Mouse (Mus musculus): ENCODE results near the gene Zfp810.

DNA sequence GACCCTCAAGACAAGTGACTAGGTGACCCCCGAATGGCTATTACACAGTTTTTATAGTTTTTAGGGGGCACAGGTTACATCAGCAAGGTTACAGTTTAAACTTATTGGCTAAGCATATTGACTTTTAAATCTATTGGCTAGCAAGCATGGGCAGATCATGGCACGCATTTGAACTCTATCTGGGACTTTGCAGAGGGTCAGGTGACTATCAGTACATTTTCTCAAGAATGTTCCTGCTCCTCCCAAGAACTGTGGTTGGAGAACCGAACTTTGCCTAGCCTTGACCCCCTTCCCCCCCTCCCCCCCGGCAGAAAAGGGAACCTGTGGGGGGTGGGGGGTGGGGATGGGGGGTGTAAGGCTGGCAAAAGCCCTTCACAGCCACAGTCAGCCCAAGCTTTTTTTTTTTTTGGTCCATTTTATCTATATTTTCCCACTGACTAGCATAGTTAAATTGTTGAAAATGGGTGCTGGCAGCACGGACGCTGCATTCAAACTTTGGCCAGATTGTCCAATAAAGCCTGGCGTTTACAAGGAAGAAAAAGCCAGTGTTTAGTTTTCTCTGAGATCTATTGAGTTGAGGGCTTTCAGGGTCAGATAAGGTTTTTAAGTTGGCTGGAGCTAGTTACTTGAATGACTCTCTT is 77.9 kb downstream of the Zfp810 start:
- TF ChIP-seq CTCF (IDR thresholded peaks at IDR 0.05; ENCODE audit: low read depth) (no peak), EP300 (optimal IDR thresholded peaks at IDR 0.05) (no peak)
